Mouse (Mus musculus): ENCODE measurements around the gene Samd4b. TPM values are rescaled to one million over a fixed set of nuclear protein-coding genes. Genes with fewer than 3 reads are reported as not detected.
"Not testable (repeated sequence)": the region's sequence is repeated elsewhere in the genome, so short reads cannot be mapped to it uniquely, and the experiment has no call there.

The Samd4b gene
- polyA plus RNA-seq, 1 experiment: 83.9 TPM

GRCm38 (mm10) chr7:28532005-28532404 is 65.9 kb downstream of the Samd4b start:
- DNase-seq (ENCODE audit: low read depth): no peak
- TF ChIP-seq POLR2A (IDR thresholded peaks at IDR 0.05; ENCODE audit: borderline replicate concordance, extremely low read depth, insufficient read depth, insufficient read length, poor library complexity, severe bottlenecking): no peak
- no peak for TF ChIP-seq CTCF (IDR thresholded peaks at IDR 0.05; ENCODE audit: borderline replicate concordance, extremely low read depth, insufficient read depth, insufficient read length)

- TF ChIP-seq CTCF (IDR thresholded peaks at IDR 0.05; ENCODE audit: borderline replicate concordance, extremely low read depth, insufficient read depth, insufficient read length) (peak; percentile 78), POLR2A (IDR thresholded peaks at IDR 0.05; ENCODE audit: borderline replicate concordance, extremely low read depth, insufficient read depth, insufficient read length, poor library complexity, severe bottlenecking) (no peak)
Measured at GRCm38 (mm10) chr7:28527922-28528719, 69.8 kb downstream of the Samd4b start.

GRCm38 (mm10) chr7:28522536-28522935 is 75.4 kb downstream of the Samd4b start, which contains the start of gene Ifnl3:
Gene Ifnl3 (plus strand): TSS chr7:28522836.
- DNase-seq (ENCODE audit: low read depth): not testable (repeated sequence)

More at GRCm38 (mm10) chr7:28527922-28528719, 69.8 kb downstream of the Samd4b start:
- peak; percentile 57 for DNase-seq (ENCODE audit: low read depth)

- no peak for TF ChIP-seq POLR2A (IDR thresholded peaks at IDR 0.05; ENCODE audit: borderline replicate concordance, extremely low read depth, insufficient read depth, insufficient read length, poor library complexity, severe bottlenecking)
- TF ChIP-seq CTCF (IDR thresholded peaks at IDR 0.05; ENCODE audit: borderline replicate concordance, extremely low read depth, insufficient read depth, insufficient read length): no peak
- DNase-seq (ENCODE audit: low read depth): no peak
Measured at GRCm38 (mm10) chr7:28511441-28511840, 86.5 kb downstream of the Samd4b start.

- not testable (repeated sequence) for DNase-seq (ENCODE audit: low read depth)
Measured at GRCm38 (mm10) chr7:28510405-28510974, 87.5 kb downstream of the Samd4b start, which contains the start of gene Ifnl2. Gene Ifnl2 (minus strand): TSS chr7:28510455.

- DNase-seq (ENCODE audit: low read depth): not testable (repeated sequence)
Measured at GRCm38 (mm10) chr7:28509121-28509520, 88.8 kb downstream of the Samd4b start.

GRCm38 (mm10) chr7:28505585-28505984 is 92.4 kb downstream of the Samd4b start:
- DNase-seq (ENCODE audit: low read depth): no peak
- TF ChIP-seq CTCF (IDR thresholded peaks at IDR 0.05; ENCODE audit: borderline replicate concordance, extremely low read depth, insufficient read depth, insufficient read length) (no peak), POLR2A (IDR thresholded peaks at IDR 0.05; ENCODE audit: borderline replicate concordance, extremely low read depth, insufficient read depth, insufficient read length, poor library complexity, severe bottlenecking) (no peak)

GRCm38 (mm10) chr7:28495426-28495825 is 102.5 kb downstream of the Samd4b start:
- peak; percentile 76 for DNase-seq (ENCODE audit: low read depth)
- TF ChIP-seq POLR2A (IDR thresholded peaks at IDR 0.05; ENCODE audit: borderline replicate concordance, extremely low read depth, insufficient read depth, insufficient read length, poor library complexity, severe bottlenecking) (no peak), CTCF (IDR thresholded peaks at IDR 0.05; ENCODE audit: borderline replicate concordance, extremely low read depth, insufficient read depth, insufficient read length) (no peak)

GRCm38 (mm10) chr7:28492310-28492709 is 105.6 kb downstream of the Samd4b start:
- DNase-seq (ENCODE audit: low read depth): no peak

GRCm38 (mm10) chr7:28490903-28491302 is 107.0 kb downstream of the Samd4b start:
- TF ChIP-seq CTCF (IDR thresholded peaks at IDR 0.05; ENCODE audit: borderline replicate concordance, extremely low read depth, insufficient read depth, insufficient read length) (no peak), POLR2A (IDR thresholded peaks at IDR 0.05; ENCODE audit: borderline replicate concordance, extremely low read depth, insufficient read depth, insufficient read length, poor library complexity, severe bottlenecking) (no peak)
- DNase-seq (ENCODE audit: low read depth): no peak

More at GRCm38 (mm10) chr7:28492310-28492709, 105.6 kb downstream of the Samd4b start:
- TF ChIP-seq CTCF (IDR thresholded peaks at IDR 0.05; ENCODE audit: borderline replicate concordance, extremely low read depth, insufficient read depth, insufficient read length) (no peak), POLR2A (IDR thresholded peaks at IDR 0.05; ENCODE audit: borderline replicate concordance, extremely low read depth, insufficient read depth, insufficient read length, poor library complexity, severe bottlenecking) (no peak)

- TF ChIP-seq POLR2A (IDR thresholded peaks at IDR 0.05; ENCODE audit: borderline replicate concordance, extremely low read depth, insufficient read depth, insufficient read length, poor library complexity, severe bottlenecking) (no peak), CTCF (IDR thresholded peaks at IDR 0.05; ENCODE audit: borderline replicate concordance, extremely low read depth, insufficient read depth, insufficient read length) (peak; percentile 46; the same call in 1 of the 2 replicates)
- DNase-seq (ENCODE audit: low read depth): peak; percentile 46
Measured at GRCm38 (mm10) chr7:28490410-28490809, 107.5 kb downstream of the Samd4b start.

- TF ChIP-seq CTCF (IDR thresholded peaks at IDR 0.05; ENCODE audit: borderline replicate concordance, extremely low read depth, insufficient read depth, insufficient read length) (no peak), POLR2A (IDR thresholded peaks at IDR 0.05; ENCODE audit: borderline replicate concordance, extremely low read depth, insufficient read depth, insufficient read length, poor library complexity, severe bottlenecking) (no peak)
- peak; percentile 25 for DNase-seq (ENCODE audit: low read depth)
Measured at GRCm38 (mm10) chr7:28488030-28488491, 109.9 kb downstream of the Samd4b start.

Data from brain, embryonic 14.5 days (tissue).